Mouse (Mus musculus) hindbrain, embryonic 13.5 days (tissue): Measurements from ENCODE around the gene Cox15. TPM values are rescaled to one million over a fixed set of nuclear protein-coding genes. Genes with fewer than 3 reads are reported as not detected.

Experiments used
- ATAC-seq: fragments of 200-750 bp; cut with Nextera tagmentation; 2 replicates; pipeline ENCODE4 v1.8.0; 2017; ENCODE audit warnings: moderate TSS enrichment; ENCODE audit not compliant: low FRiP score
- H3K27ac ChIP-seq: fragments of 300-500 bp; sonication (generic); 2 replicates; pipeline ENCODE4 v1.5.1; 2015; ENCODE audit warnings: inconsistent platforms, mild to moderate bottlenecking, moderate library complexity
- H3K27me3 ChIP-seq: fragments of 300-500 bp; sonication (generic); 2 replicates; pipeline ENCODE4 v1.6.1; 2015; ENCODE audit warnings: mild to moderate bottlenecking, inconsistent platforms
- H3K36me3 ChIP-seq: fragments of 300-500 bp; sonication (generic); 2 replicates; pipeline ENCODE4 v1.6.1; 2015; ENCODE audit warnings: mild to moderate bottlenecking, inconsistent platforms
- H3K4me1 ChIP-seq: fragments of 300-500 bp; sonication (generic); replicated peaks from 2 replicates; pipeline ENCODE4 v1.6.1; 2015; ENCODE audit warnings: inconsistent platforms
- H3K4me2 ChIP-seq: fragments of 300-500 bp; sonication (generic); 2 replicates; pipeline ENCODE4 v1.6.1; 2015; ENCODE audit warnings: inconsistent platforms, mild to moderate bottlenecking, moderate library complexity
- H3K4me3 ChIP-seq: fragments of 300-500 bp; sonication (generic); 2 replicates; pipeline ENCODE4 v1.5.1; 2015; ENCODE audit warnings: mild to moderate bottlenecking, inconsistent platforms
- H3K9ac ChIP-seq: fragments of 300-500 bp; sonication (generic); 2 replicates; pipeline ENCODE4 v1.6.1; 2015; ENCODE audit warnings: mild to moderate bottlenecking, inconsistent platforms
- H3K9me3 ChIP-seq: fragments of 300-500 bp; sonication (generic); 2 replicates; pipeline ENCODE4 v1.6.1; 2016; ENCODE audit warnings: inconsistent platforms
- WGBS: fragments of 180-500 bp; shearing (Covaris S2); methylation state at CpG from one replicate; pipeline ENCODE4 v1.1.7; 2015; 5-methylcytosine and 5-hydroxymethylcytosine counted together
- polyA plus RNA-seq: library from polyadenylated mRNA; unstranded; fragments of >200 nt; fragmentation: Nextera tagmentation; extraction: Ambion mirVana; gene quantifications from 2 replicates; pipeline ENCODE4 v1.2.1, GENCODE M21; 2015

The Cox15 gene
- polyA plus RNA-seq, 1 experiment from 2014 or later, result 13.1 TPM

DNA sequence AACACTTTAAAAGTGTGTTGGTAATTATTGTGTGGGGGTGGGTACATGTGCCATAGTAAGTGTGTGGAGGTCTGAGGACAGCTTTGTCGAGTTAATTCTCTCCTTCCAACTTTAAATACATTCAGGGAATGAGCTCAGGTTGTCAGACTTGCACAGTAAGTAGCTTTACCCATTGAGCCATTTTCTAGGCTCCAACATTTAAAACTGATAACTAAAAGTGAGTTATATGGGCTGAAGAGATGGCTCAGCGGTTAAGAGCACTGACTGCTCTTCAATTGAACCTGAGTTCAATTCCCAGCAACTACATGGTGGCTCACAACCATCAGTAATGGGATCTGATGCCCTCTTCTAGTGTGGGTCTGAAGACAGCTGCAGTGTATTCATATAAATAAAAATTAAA, 1.4 kb upstream of the Cox15 start:
- no peak overlapping the region for H3K27ac ChIP-seq
- H3K4me2 ChIP-seq, result no peak overlapping the region
- H3K36me3 ChIP-seq, result peaks cover 3% of the 10 kb centered on the region; the same call in 1 of the 2 replicates
- H3K9me3 ChIP-seq, result no peaks in the 10 kb centered on the region
- H3K4me3 ChIP-seq, result no peak overlapping the region
- H3K9ac ChIP-seq, result no peak overlapping the region
- H3K4me1 ChIP-seq, result peaks cover 14% of the 10 kb centered on the region
- no peak for ATAC-seq
- H3K27me3 ChIP-seq, result no peaks in the 10 kb centered on the region
- 85% methylated on average over 2 of the region's 2 CpGs for WGBS

DNA sequence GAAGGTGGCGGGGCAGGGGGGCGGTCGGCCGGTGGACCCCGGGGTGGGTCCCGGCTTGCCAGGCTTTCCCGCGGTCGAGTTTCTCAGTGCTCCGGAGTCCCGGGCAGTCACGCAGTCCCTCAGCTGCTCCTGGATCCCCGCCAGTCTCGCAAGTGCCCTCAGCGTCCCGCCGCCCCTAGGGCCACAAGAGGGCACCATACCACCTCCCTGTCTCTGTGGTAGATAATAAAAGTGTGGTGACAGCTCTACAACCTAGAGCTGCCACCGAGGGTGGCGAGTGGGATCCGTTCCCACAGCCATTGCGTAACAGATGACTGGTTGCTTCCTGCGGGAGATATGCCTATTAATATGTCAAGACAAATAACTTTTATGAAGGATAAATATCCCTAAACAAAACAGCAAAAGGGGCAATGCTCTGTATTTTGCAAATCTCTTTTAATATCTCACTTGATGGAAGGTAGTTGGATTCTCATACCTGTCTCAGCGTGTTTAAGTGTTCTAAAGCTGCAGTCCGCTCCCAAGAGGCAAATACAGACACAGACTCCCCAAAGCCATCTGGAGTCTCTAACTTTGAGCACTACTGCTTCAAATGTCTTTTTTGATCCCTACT, 531 bp upstream of the Cox15 start:
- H3K36me3 ChIP-seq, result peaks cover 12% of the 10 kb centered on the region
- no peaks in the 10 kb centered on the region for H3K27me3 ChIP-seq
- 2% methylated on average over 23 of the region's 24 CpGs for WGBS
- peak overlapping the region; percentile 67 for H3K4me3 ChIP-seq
- no peaks in the 10 kb centered on the region for H3K9me3 ChIP-seq
- ATAC-seq, result peak; percentile 89
- peak overlapping the region; percentile 82 for H3K9ac ChIP-seq
- peak overlapping the region; percentile 96 for H3K27ac ChIP-seq
- peaks cover 14% of the 10 kb centered on the region for H3K4me1 ChIP-seq
- peak overlapping the region; percentile 63 for H3K4me2 ChIP-seq

GRCm38 (mm10) chr19:43750008-43750407, 2.8 kb downstream of the Cox15 start:
- no peak overlapping the region for H3K4me3 ChIP-seq
- H3K9me3 ChIP-seq, result no peaks in the 10 kb centered on the region
- H3K4me1 ChIP-seq, result peaks cover 14% of the 10 kb centered on the region
- no peak overlapping the region for H3K9ac ChIP-seq
- peaks cover 44% of the 10 kb centered on the region for H3K36me3 ChIP-seq
- no peak for ATAC-seq
- H3K4me2 ChIP-seq, result no peak overlapping the region
- 91% methylated on average over 2 of the region's 2 CpGs for WGBS
- H3K27ac ChIP-seq, result no peak overlapping the region
- H3K27me3 ChIP-seq, result no peaks in the 10 kb centered on the region

DNA sequence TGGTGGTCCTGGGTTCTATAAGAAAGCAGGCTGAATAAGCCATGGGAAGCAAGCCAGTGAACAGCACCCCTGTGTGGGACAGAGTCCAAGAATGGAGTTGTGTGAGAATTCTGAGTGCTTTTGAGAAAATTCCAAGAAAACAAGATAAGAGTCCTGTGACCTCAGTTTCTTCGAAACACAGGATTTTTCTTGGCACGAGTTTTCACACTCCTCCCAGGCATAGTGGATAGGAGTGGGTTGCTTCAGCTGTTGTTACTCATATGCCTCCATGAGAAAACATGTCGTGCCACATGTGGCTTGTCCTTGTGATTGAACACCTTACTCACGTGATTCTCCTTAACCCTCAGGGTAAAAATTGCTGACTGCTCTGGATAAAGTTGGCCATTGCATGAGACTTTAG, 4.9 kb downstream of the Cox15 start:
- Histone ChIP-seq H3K9ac (no peak overlapping the region), H3K36me3 (peaks cover 59% of the 10 kb centered on the region)

GRCm38 (mm10) chr19:43745740-43746139, 7.1 kb downstream of the Cox15 start:
- ATAC-seq, result no peak
- H3K4me3 ChIP-seq, result no peak overlapping the region
- H3K9ac ChIP-seq, result no peak overlapping the region
- no peaks in the 10 kb centered on the region for H3K9me3 ChIP-seq
- no peak overlapping the region for H3K4me2 ChIP-seq
- peaks cover 76% of the 10 kb centered on the region for H3K36me3 ChIP-seq
- no peak overlapping the region for H3K27ac ChIP-seq
- WGBS, result 96% methylated on average over 3 of the region's 3 CpGs
- no peaks in the 10 kb centered on the region for H3K4me1 ChIP-seq
- no peaks in the 10 kb centered on the region for H3K27me3 ChIP-seq

More for the DNA sequence above, 4.9 kb downstream of the Cox15 start:
- Histone ChIP-seq H3K27me3 (no peaks in the 10 kb centered on the region), H3K4me2 (no peak overlapping the region), H3K4me1 (peaks cover 10% of the 10 kb centered on the region), H3K27ac (no peak overlapping the region), H3K4me3 (no peak overlapping the region), H3K9me3 (no peaks in the 10 kb centered on the region)
- ATAC-seq, result no peak
- 93% methylated on average over 4 of the region's 4 CpGs for WGBS

DNA sequence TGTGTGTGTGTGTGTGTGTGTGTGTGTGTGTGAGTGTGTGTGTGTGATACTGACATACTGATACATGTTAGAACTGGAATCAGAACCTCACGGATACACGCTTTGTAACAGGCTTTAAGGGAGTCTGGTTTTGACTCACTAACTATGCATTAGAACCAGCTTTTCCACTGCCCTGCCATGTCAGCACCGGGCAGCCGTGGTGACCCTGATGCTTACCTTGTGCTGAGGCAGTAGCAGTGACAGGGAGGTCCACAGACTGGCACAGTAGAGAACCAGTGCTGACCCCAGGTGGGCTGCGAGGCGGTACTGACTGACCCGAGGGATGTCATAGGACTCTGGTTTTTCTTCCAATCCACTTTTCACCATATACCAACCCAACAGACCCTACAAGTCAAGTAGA, 9.4 kb downstream of the Cox15 start:
- no peak overlapping the region for H3K4me2 ChIP-seq
- H3K27me3 ChIP-seq, result no peaks in the 10 kb centered on the region
- peaks cover 86% of the 10 kb centered on the region for H3K36me3 ChIP-seq
- no peak overlapping the region for H3K4me3 ChIP-seq
- H3K27ac ChIP-seq, result no peak overlapping the region
- no peaks in the 10 kb centered on the region for H3K4me1 ChIP-seq
- no peak for ATAC-seq
- 97% methylated on average over 7 of the region's 7 CpGs for WGBS
- no peaks in the 10 kb centered on the region for H3K9me3 ChIP-seq
- no peak overlapping the region for H3K9ac ChIP-seq

DNA sequence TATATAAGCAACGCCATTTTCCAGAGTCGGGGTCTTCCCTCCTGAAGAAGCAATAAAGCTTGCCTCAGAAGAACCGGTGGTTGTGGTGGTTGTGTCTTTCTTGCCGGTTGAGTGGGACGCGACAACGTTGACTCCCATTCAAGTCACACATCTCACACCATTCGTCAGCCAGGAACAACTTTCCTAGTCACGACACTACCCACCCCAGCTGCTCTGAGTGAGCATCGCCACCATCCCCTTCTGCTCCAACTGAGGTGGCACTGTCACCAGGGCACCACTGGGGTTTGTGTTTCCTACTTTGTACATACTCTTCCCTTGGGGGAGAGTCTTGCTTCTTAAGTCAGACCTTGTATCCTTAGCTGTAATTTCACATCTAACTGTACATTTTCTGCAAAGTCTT, 14.4 kb downstream of the Cox15 start:
- WGBS, result 95% methylated on average over 10 of the region's 10 CpGs
- Histone ChIP-seq H3K4me2 (no peak overlapping the region), H3K27me3 (no peaks in the 10 kb centered on the region), H3K4me3 (no peak overlapping the region), H3K27ac (no peak overlapping the region), H3K9me3 (no peaks in the 10 kb centered on the region), H3K36me3 (peaks cover 87% of the 10 kb centered on the region), H3K4me1 (no peaks in the 10 kb centered on the region), H3K9ac (no peak overlapping the region)
- ATAC-seq, result no peak

DNA sequence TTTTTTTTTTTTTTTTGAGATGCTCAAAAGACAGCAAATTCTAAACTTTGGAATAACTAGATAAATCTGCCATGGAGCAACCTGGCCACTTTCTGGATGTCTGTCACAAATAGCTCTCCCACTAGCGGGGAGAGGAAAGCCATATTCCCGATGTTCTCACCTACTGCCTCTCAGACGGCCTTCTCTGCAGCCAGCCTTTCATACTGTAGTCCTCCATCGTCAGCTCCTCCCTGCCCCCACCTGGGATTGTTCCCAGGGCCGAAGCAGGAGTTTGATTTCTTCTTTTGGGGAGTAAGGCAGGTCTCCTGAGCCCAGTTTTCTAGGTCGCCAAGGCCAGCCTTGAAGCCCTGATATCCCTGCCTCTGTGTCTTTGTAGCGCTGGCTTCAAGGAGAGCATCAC, 21.6 kb downstream of the Cox15 start:
- Histone ChIP-seq H3K4me3 (no peak overlapping the region), H3K36me3 (peaks cover 62% of the 10 kb centered on the region)

DNA sequence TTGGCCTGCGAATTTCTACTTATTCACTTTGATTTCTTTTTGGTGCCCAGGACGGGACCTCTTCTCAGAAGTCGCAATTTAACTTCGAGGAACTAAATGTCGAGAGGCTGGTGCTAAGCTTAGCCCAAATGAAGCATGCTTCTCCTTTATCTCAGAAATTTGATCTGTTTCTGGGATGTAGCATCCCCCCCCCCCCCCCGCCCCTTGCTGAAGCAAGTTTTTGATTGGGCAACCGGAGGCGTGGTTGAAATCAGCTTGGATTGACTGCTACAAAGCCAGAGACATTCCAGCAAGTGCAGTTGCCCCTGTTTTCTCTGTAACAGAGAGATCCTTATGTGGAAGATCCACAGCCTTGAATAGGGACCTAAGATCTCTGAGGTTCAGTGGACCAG, 22.8 kb downstream of the Cox15 start:
- Histone ChIP-seq H3K27me3 (no peaks in the 10 kb centered on the region), H3K27ac (peak overlapping the region; percentile 61), H3K9me3 (no peaks in the 10 kb centered on the region), H3K4me1 (peaks cover 10% of the 10 kb centered on the region; the same call in 1 of the 2 replicates), H3K4me2 (peak overlapping the region; percentile 46), H3K9ac (peak overlapping the region; percentile 58; the same call in 1 of the 2 replicates), H3K36me3 (peaks cover 65% of the 10 kb centered on the region), H3K4me3 (peak overlapping the region; percentile 22)
- no peak for ATAC-seq
- WGBS, result 33% methylated on average over 8 of the region's 8 CpGs

More for the DNA sequence above, 21.6 kb downstream of the Cox15 start:
- Histone ChIP-seq H3K27ac (no peak overlapping the region), H3K9ac (no peak overlapping the region), H3K27me3 (no peaks in the 10 kb centered on the region), H3K4me2 (no peak overlapping the region), H3K9me3 (no peaks in the 10 kb centered on the region), H3K4me1 (peaks cover 10% of the 10 kb centered on the region; the same call in 1 of the 2 replicates)
- WGBS, result 69% methylated on average over 7 of the region's 7 CpGs
- ATAC-seq, result no peak

DNA sequence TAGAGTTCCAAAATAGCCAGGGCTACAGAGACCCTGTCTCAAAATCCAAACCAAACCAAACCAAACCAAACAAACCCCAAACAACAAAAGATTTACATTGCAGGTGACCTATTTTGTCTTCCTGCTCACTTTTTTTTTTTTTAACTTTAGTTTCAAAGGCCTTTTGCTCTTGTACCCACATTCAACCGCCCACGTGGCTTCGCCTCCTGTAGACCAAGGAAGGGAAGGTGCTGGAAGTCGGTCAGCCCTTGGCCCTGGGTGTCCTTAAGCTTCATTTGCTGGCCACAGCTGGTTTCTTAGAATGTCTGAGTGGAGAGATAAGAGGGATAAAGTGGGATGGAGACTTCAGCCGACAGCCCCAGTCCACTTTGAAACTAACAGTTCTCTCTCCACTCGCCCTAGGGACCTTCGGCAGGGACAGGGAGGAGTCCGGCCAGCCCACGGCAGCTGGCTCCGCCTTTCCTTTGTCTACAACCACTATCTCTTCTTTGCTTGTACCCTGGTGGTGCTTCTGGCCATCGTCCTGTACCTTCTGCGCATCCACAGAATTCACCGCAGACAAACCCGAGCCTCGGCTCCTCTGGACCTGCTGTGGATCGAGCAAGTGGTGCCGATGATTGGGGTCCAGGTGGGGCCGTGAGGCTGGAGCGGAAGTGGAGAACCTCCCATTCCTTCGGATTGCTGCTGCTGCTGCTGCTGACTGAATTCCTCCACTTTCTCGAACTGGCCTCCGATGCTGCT, 23.3 kb downstream of the Cox15 start:
- H3K4me3 ChIP-seq, result peak overlapping the region; percentile 22
- peaks cover 10% of the 10 kb centered on the region; the same call in 1 of the 2 replicates for H3K4me1 ChIP-seq
- peak overlapping the region; percentile 58 for H3K9ac ChIP-seq
- H3K36me3 ChIP-seq, result peaks cover 64% of the 10 kb centered on the region
- H3K9me3 ChIP-seq, result no peaks in the 10 kb centered on the region
- no peaks in the 10 kb centered on the region for H3K27me3 ChIP-seq
- ATAC-seq, result no peak
- H3K27ac ChIP-seq, result peak overlapping the region; percentile 61
- H3K4me2 ChIP-seq, result peak overlapping the region; percentile 46
- 44% methylated on average over 22 of the region's 22 CpGs for WGBS

DNA sequence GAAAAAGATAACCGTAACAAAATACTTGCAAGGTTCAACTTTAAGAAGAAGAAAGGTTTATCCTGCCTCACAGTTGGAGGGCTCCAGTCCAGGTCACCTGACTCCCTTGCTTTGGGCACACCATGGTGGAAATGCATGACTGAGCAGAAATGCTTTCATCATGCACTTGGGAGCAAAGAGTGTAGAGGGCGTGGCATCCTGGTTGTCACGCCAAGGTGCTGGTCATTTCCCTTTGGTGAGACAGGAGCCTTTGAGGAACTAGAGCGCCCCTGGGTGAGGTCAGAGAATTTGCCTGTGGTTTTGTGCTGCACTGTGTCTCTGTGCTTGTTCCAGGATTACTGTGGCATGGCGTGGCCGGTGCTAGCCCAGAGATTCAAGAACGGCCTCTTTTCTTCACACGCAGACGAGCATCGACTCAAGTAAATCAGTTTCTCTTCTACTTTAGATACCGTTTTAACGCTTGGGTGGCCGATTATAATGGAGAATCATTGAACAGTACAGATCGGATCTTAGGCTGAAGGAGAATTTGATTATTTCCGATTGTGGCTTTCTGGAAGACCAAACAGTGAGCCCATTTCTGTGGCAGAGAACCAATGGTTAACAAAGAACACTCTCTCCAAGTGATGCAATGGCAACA, 26.2 kb downstream of the Cox15 start:
- no peak for ATAC-seq
- H3K27ac ChIP-seq, result no peak overlapping the region
- no peaks in the 10 kb centered on the region for H3K27me3 ChIP-seq
- no peak overlapping the region for H3K4me3 ChIP-seq
- peaks cover 10% of the 10 kb centered on the region; the same call in 1 of the 2 replicates for H3K4me1 ChIP-seq
- H3K9me3 ChIP-seq, result no peaks in the 10 kb centered on the region
- WGBS, result 79% methylated on average over 15 of the region's 15 CpGs
- H3K4me2 ChIP-seq, result no peak overlapping the region
- H3K36me3 ChIP-seq, result peaks cover 77% of the 10 kb centered on the region
- no peak overlapping the region for H3K9ac ChIP-seq

DNA sequence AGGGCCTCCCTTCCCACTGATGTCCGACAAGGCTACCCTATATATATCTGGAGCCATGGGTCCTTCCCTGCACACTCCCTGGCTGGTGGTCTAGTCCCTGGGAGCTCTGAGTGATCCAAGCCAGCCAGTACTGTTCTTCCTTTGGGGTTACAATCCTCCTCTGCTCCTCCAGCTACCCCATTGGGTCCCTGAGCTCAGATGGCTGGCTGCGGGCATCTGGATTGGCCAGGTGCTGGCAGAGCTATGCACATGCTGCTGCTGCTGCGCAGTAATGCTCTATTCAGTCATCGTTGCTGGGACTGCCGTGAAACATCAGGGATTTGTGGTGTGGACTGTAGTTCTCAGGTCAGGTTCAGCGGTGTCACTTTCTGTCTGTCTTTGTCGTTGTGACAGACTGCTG, 28.0 kb downstream of the Cox15 start:
- peaks cover 88% of the 10 kb centered on the region for H3K36me3 ChIP-seq
- H3K9me3 ChIP-seq, result no peaks in the 10 kb centered on the region
- H3K27me3 ChIP-seq, result no peaks in the 10 kb centered on the region
- no peak overlapping the region for H3K4me3 ChIP-seq
- peak overlapping the region; percentile 13; the same call in 1 of the 2 replicates for H3K9ac ChIP-seq
- H3K27ac ChIP-seq, result no peak overlapping the region
- H3K4me2 ChIP-seq, result no peak overlapping the region
- ATAC-seq, result no peak
- 87% methylated on average over 7 of the region's 7 CpGs for WGBS
- H3K4me1 ChIP-seq, result peaks cover 6% of the 10 kb centered on the region; the same call in 1 of the 2 replicates
